Mouse (Mus musculus) spleen, embryonic (tissue): Measurements from ENCODE around the gene Hist1h4a.
"Not testable (repeated sequence)": the region's sequence is repeated elsewhere in the genome, so short reads cannot be mapped to it uniquely, and the experiment has no call there.

Source experiments
- CTCF ChIA-PET: fragments of 350-600 bp; sonication (Branson Sonifier 250); formaldehyde crosslinking; loops from one replicate; lab custom pipeline; 2022; lab: Charles Lee

Hist1h4a gene

GRCm38 (mm10) chr13:23759916-23760239 is 1.2 kb downstream of the Hist1h4a start:
- CTCF ChIA-PET, result interaction anchor here (1.6 kb wide), 1 partner anchor 9 kb away, joined by 5 read pairs; the partner anchor contains the start of gene Hist1h2ab

GRCm38 (mm10) chr13:23759251-23759771 is 1.7 kb downstream of the Hist1h4a start:
- CTCF ChIA-PET, result interaction anchor here (1.6 kb wide), 1 partner anchor 9 kb away, joined by 5 read pairs; the partner anchor contains the start of gene Hist1h2ab

- CTCF ChIA-PET, result interaction anchor here (0.6 to 1.4 kb wide), 2 partner anchors 9 to 881 kb away, joined by 3 to 5 read pairs; no protein-coding TSS in a partner anchor
These were observed 3.1 kb downstream of the Hist1h4a start for GRCm38 (mm10) chr13:23757921-23758320.

GRCm38 (mm10) chr13:23757211-23757773 is 3.7 kb downstream of the Hist1h4a start:
- CTCF ChIA-PET, result interaction anchor here (0.6 to 1.4 kb wide), 2 partner anchors 9 to 882 kb away, joined by 3 to 5 read pairs; no protein-coding TSS in a partner anchor

GRCm38 (mm10) chr13:23756790-23757189 is 4.2 kb downstream of the Hist1h4a start, which contains the start of gene Hist1h4b:
Gene Hist1h4b, plus strand, starts transcription at chr13:23757013.
- CTCF ChIA-PET, result interaction anchor here (1.4 kb wide), 1 partner anchor 8 kb away, joined by 3 read pairs; no protein-coding TSS in a partner anchor

- CTCF ChIA-PET, result no interaction called here
These were observed 6.0 kb downstream of the Hist1h4a start for GRCm38 (mm10) chr13:23755000-23755399.

- CTCF ChIA-PET, result no interaction called here
These were observed 7.5 kb downstream of the Hist1h4a start for GRCm38 (mm10) chr13:23753314-23754078.

GRCm38 (mm10) chr13:23752742-23753172 is 8.3 kb downstream of the Hist1h4a start:
- CTCF ChIA-PET, result no interaction called here

- CTCF ChIA-PET, result interaction anchor here (0.5 to 1.0 kb wide), 2 partner anchors 9 to 132 kb away, joined by 3 read pairs; no protein-coding TSS in a partner anchor
These were observed 8.8 kb downstream of the Hist1h4a start, which contains the start of gene Hist1h3b for GRCm38 (mm10) chr13:23752067-23752741. Gene Hist1h3b, plus strand, starts transcription at chr13:23752267.

GRCm38 (mm10) chr13:23751478-23751956 is 9.5 kb downstream of the Hist1h4a start:
- CTCF ChIA-PET, result interaction anchor here (0.5 to 1.0 kb wide), 2 partner anchors 9 to 133 kb away, joined by 3 read pairs; no protein-coding TSS in a partner anchor

GRCm38 (mm10) chr13:23750839-23751477 is 10.1 kb downstream of the Hist1h4a start, which contains the start of gene Hist1h2ab:
Gene Hist1h2ab, plus strand, starts transcription at chr13:23751126.
- CTCF ChIA-PET, result interaction anchor here (0.8 to 1.1 kb wide), 3 partner anchors 8 to 12 kb away, joined by 3 to 5 read pairs (median 4); partner anchors contain the start of gene Hist1h3a

- CTCF ChIA-PET, result interaction anchor here (0.6 kb wide), 1 partner anchor 260 kb away, joined by 3 read pairs; no protein-coding TSS in a partner anchor
These were observed 11.4 kb downstream of the Hist1h4a start for GRCm38 (mm10) chr13:23749563-23750121.

GRCm38 (mm10) chr13:23747892-23748288 is 13.1 kb downstream of the Hist1h4a start:
- CTCF ChIA-PET, result no interaction called here

GRCm38 (mm10) chr13:23747081-23747891 is 13.7 kb downstream of the Hist1h4a start:
- CTCF ChIA-PET, result no interaction called here

GRCm38 (mm10) chr13:23746201-23747080 is 14.6 kb downstream of the Hist1h4a start, which contains the start of gene Hist1h2bb:
Gene Hist1h2bb, plus strand, starts transcription at chr13:23746734.
- CTCF ChIA-PET, result not testable (repeated sequence)

- CTCF ChIA-PET, result no interaction called here
These were observed 15.5 kb downstream of the Hist1h4a start, which contains the start of gene Hist1h3c for GRCm38 (mm10) chr13:23745381-23746161. Gene Hist1h3c, minus strand, starts transcription at chr13:23745602.
